Comparison of ENCODE assay signal across 25 mouse cellular contexts in the genomic region with DNA sequence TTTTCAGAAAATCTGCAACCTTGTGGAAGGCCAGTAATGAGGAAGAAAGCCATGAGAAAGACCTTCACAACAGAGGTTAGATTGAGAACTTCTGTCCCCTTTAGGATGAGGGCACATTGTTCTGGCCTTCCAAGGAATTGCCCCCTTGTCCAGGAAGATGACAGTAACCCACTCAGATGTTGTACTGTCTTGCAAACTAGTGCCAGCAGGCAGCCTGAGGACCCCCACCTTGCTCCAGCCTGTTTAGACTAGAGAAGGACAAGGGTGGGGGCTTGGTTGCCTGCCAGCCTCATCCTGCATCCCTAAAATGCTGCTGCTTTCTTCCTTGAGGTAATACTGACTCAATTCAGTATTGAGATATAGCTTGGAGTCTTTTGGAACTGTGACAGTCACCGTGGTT. TPM values are rescaled to one million over a fixed set of nuclear protein-coding genes. Genes with fewer than 3 reads are reported as not detected.
A peak's percentile ranks its signal among the peaks of the same experiment; 100 is the strongest.
DNase-seq lines count a peak whose midpoint lies in the region; ATAC-seq and TF ChIP-seq lines count a peak whose summit lies in the region.
"Had no signal": no experiment of that assay in that cellular context is flagged by ENCODE, and none has a peak within 500 bp of the region (broad histone marks: within the 10 kb centered on the region; RNA-seq: fewer than 3 reads in every experiment).

No protein-coding gene starts in this region.

- no peak overlapping the region for H3K9ac ChIP-seq in ES-Bruce4 (ENCODE audit: low read depth, poor library complexity, severe bottlenecking)
- H3K9ac ChIP-seq in liver, embryonic 11.5 days (ENCODE audit: low read depth, low read length) = no peak overlapping the region
- H3K9ac ChIP-seq: embryonic facial prominence, embryonic 12.5 days; embryonic facial prominence, embryonic 15.5 days; forebrain, embryonic 12.5 days; forebrain, embryonic 15.5 days; hindbrain, embryonic 12.5 days; hindbrain, embryonic 15.5 days had no signal

- H3K9me3 ChIP-seq in ES-Bruce4 (replicated peaks; ENCODE audit: control insufficient read depth, insufficient read depth, low read length, poor library complexity, severe bottlenecking) = no peaks in the 10 kb centered on the region
- H3K9me3 ChIP-seq in liver, embryonic 11.5 days (ENCODE audit: control insufficient read depth, low read length) = no peaks in the 10 kb centered on the region
- H3K9me3 ChIP-seq: embryonic facial prominence, embryonic 12.5 days; embryonic facial prominence, embryonic 15.5 days; forebrain, embryonic 12.5 days; forebrain, embryonic 15.5 days; hindbrain, embryonic 12.5 days; hindbrain, embryonic 15.5 days had no signal

- no peak for TF ChIP-seq POLR2A in ES-Bruce4 (IDR thresholded peaks at IDR 0.05; ENCODE audit: insufficient read depth, low read length)

- 0 out of 2 replicates have a peak, but pooled peaks have one; percentile 20 for ATAC-seq in frontal cortex, adult (ENCODE audit: low TSS enrichment)
- ATAC-seq in liver, embryonic 11.5 days (replicated peaks; ENCODE audit: low FRiP score) = no peak
- ATAC-seq: activated CD4-positive, CD25-positive, alpha-beta regulatory T cell, adult 4 months; forebrain, embryonic 15.5 days; intestine, postnatal 0 days had no signal

- 49% methylated on average over 1 of the region's 1 CpGs for WGBS in liver, embryonic 11.5 days

- peak; percentile 93 for TF ChIP-seq EP300 in ES-Bruce4 (IDR thresholded peaks at IDR 0.05; ENCODE audit: insufficient read depth, low read depth, low read length)

- no peaks in the 10 kb centered on the region for H3K36me3 ChIP-seq in ES-Bruce4 (ENCODE audit: control insufficient read depth, insufficient read depth, low read length, poor library complexity, severe bottlenecking)
- no peaks in the 10 kb centered on the region for H3K36me3 ChIP-seq in liver, embryonic 11.5 days (ENCODE audit: control insufficient read depth, insufficient read depth, low read length)
- H3K36me3 ChIP-seq: embryonic facial prominence, embryonic 12.5 days; embryonic facial prominence, embryonic 15.5 days; forebrain, embryonic 12.5 days; forebrain, embryonic 15.5 days; hindbrain, embryonic 12.5 days; hindbrain, embryonic 15.5 days had no signal

- H3K4me2 ChIP-seq in liver, embryonic 11.5 days = no peak overlapping the region
- H3K4me2 ChIP-seq: embryonic facial prominence, embryonic 12.5 days; embryonic facial prominence, embryonic 15.5 days; forebrain, embryonic 12.5 days; forebrain, embryonic 15.5 days; heart, embryonic 11.5 days; hindbrain, embryonic 12.5 days; hindbrain, embryonic 15.5 days had no signal

- no peaks in the 10 kb centered on the region for H3K27me3 ChIP-seq in ES-Bruce4 (ENCODE audit: control insufficient read depth, insufficient read depth, low read length, poor library complexity, severe bottlenecking)
- no peaks in the 10 kb centered on the region for H3K27me3 ChIP-seq in liver, embryonic 11.5 days (replicated peaks; ENCODE audit: control insufficient read depth, insufficient read depth, low read length)
- H3K27me3 ChIP-seq: CH12.LX; embryonic facial prominence, embryonic 12.5 days; embryonic facial prominence, embryonic 15.5 days; forebrain, embryonic 12.5 days; forebrain, embryonic 15.5 days; hindbrain, embryonic 12.5 days; hindbrain, embryonic 15.5 days had no signal

- no peak overlapping the region for H3K4me3 ChIP-seq in ES-Bruce4 (ENCODE audit: low read depth, low read length)
- H3K4me3 ChIP-seq in liver, embryonic 11.5 days (ENCODE audit: low read depth, low read length) = no peak overlapping the region
- H3K4me3 ChIP-seq: embryonic facial prominence, embryonic 12.5 days; embryonic facial prominence, embryonic 15.5 days; erythroblast, embryonic 14.5 days; forebrain, embryonic 12.5 days; forebrain, embryonic 15.5 days; gastrocnemius, adult 2 months; hindbrain, embryonic 12.5 days; hindbrain, embryonic 15.5 days had no signal

- DNase-seq in frontal cortex, postnatal 10 days (ENCODE audit: low spot score in 2 of 2) = no peak
- DNase-seq in NIH3T3 (ENCODE audit: low read depth) = peak; percentile 5
- no peak for DNase-seq in liver, embryonic 11.5 days (ENCODE audit: low spot score)
- no peak for DNase-seq in ovary, adult 18-20 months (ENCODE audit: low spot score)
- DNase-seq: adrenal gland, adult 8-10 months; adrenal gland, postnatal 25 days; B cell, adult 2 months; cerebellum, adult 18-20 months; cerebellum, adult 9-10 months; gastrocnemius, adult 2 months; gastrocnemius, postnatal 14 days; heart, adult 11 months had no signal

- no peak for TF ChIP-seq CTCF in ES-Bruce4 (IDR thresholded peaks at IDR 0.05; ENCODE audit: low read depth, low read length)

- H3K27ac ChIP-seq in ES-Bruce4 (ENCODE audit: insufficient read depth, low read length) = peak overlapping the region; percentile 6
- H3K27ac ChIP-seq in liver, embryonic 11.5 days (ENCODE audit: low read depth, low read length) = no peak overlapping the region
- H3K27ac ChIP-seq: embryonic facial prominence, embryonic 12.5 days; embryonic facial prominence, embryonic 15.5 days; forebrain, embryonic 12.5 days; forebrain, embryonic 15.5 days; gastrocnemius, adult 2 months; hindbrain, embryonic 12.5 days; hindbrain, embryonic 15.5 days had no signal

- H3K4me1 ChIP-seq in ES-Bruce4 (ENCODE audit: control insufficient read depth, insufficient read depth, low read length) = peaks cover 2% of the 10 kb centered on the region
- no peaks in the 10 kb centered on the region for H3K4me1 ChIP-seq in liver, embryonic 11.5 days (replicated peaks; ENCODE audit: control insufficient read depth, insufficient read depth, low read length)
- H3K4me1 ChIP-seq: embryonic facial prominence, embryonic 12.5 days; embryonic facial prominence, embryonic 15.5 days; forebrain, embryonic 12.5 days; forebrain, embryonic 15.5 days; hindbrain, embryonic 12.5 days; hindbrain, embryonic 15.5 days had no signal

RNA-seq across cellular contexts. Expression of a gene that starts 23.9 kb away (rescaled TPM):
- polyA plus RNA-seq in ES-Bruce4 (2011; ENCODE audit: insufficient read depth, insufficient read length, low read depth, missing spikeins) = 70.5 and 70.9 TPM in 2 replicates
- 89.0 and 92.6 TPM in 2 replicates for polyA plus RNA-seq in liver, embryonic 11.5 days (2014; fragmentation: Nextera tagmentation; extraction: Ambion mirVana)
